Mouse (Mus musculus): ENCODE measurements around the gene Ptprj.

GRCm38 (mm10) chr2:90463735-90464134 lies 116.7 kb downstream of the Ptprj start:
- TF ChIP-seq EP300 (IDR thresholded peaks at IDR 0.05; ENCODE audit: insufficient read depth, low read depth, low read length) (no peak), POLR2A (IDR thresholded peaks at IDR 0.05; ENCODE audit: insufficient read depth, low read depth, low read length) (no peak)

Measured in heart, adult 2 months (tissue).